Mouse (Mus musculus) lung, postnatal 25 days (tissue): Measurements from ENCODE around the gene Hspb3.

Experiments used
- DNase-seq: peaks from one replicate; pipeline ENCODE4 v3.0.0; 2022; ENCODE audit warnings: low spot score

The Hspb3 gene

DNA sequence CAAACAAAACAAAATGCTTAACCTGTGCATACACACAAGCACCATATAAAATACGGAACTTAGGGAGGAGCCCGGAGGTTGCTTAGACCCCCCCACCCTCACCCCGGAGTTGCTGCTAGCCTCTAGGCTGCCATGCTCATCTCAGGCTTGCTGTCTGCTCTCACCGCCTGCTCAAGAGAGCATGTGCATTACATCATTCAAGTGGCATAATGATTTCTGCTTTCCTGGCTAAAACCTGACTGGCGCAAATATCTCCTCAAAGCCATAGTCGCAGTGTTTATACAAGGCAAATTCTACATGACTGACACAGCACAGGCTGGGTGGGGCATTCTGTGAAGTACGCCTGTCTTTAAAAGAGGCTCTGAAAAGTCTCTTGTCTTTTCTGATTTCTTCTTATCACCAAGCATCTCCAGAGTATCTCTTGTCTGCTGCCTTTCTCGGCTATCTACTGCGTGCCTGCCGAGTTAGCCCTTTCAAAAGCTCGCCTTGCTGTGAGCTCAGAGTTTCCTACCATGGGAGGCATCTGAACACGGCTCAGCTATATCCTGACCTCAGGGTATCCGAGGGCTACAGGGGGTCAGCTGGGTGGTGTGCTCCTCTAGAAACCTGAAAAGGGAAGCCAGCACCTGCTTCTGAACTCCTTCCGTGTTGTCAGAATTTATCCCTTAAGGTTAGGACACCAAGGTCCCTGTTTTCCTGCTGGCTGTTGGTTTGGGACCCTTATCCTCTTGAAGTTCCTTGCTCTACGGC, 28.6 kb downstream of the Hspb3 start:
- no peak for DNase-seq

GRCm38 (mm10) chr13:113632506-113632905, 31.0 kb downstream of the Hspb3 start:
- DNase-seq, result no peak

DNA sequence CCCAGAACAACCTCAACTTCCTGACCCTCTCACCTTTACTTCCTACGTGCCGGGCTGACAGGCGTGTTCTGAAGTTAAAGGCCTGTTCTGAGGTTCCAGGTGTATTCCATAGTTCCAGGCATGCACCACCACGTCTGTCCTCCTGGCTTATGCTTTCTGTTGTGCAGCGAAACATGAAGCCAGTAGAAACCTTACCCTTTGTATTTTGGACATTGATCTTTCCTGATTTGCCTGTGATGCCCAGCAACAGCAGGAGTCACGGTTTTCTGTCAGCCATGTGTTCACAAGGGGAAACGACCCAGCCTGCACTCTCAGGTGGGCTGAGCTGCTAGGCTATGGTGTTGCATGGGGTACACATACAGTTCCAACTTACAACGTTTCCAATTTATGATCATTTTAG, 35.9 kb downstream of the Hspb3 start:
- DNase-seq, result no peak

- DNase-seq, result no peak
These were observed 40.6 kb downstream of the Hspb3 start for GRCm38 (mm10) chr13:113622865-113623255.

GRCm38 (mm10) chr13:113622122-113622864, 41.2 kb downstream of the Hspb3 start:
- no peak for DNase-seq

- no peak for DNase-seq
These were observed 44.5 kb downstream of the Hspb3 start for GRCm38 (mm10) chr13:113619003-113619402.

- DNase-seq, result peak; percentile 93
These were observed 45.3 kb downstream of the Hspb3 start, which contains the start of gene Snx18 for GRCm38 (mm10) chr13:113617891-113618823. Snx18 (minus strand) TSS chr13:113618564.

- DNase-seq, result no peak
These were observed 46.1 kb downstream of the Hspb3 start for GRCm38 (mm10) chr13:113617338-113617890.

DNA sequence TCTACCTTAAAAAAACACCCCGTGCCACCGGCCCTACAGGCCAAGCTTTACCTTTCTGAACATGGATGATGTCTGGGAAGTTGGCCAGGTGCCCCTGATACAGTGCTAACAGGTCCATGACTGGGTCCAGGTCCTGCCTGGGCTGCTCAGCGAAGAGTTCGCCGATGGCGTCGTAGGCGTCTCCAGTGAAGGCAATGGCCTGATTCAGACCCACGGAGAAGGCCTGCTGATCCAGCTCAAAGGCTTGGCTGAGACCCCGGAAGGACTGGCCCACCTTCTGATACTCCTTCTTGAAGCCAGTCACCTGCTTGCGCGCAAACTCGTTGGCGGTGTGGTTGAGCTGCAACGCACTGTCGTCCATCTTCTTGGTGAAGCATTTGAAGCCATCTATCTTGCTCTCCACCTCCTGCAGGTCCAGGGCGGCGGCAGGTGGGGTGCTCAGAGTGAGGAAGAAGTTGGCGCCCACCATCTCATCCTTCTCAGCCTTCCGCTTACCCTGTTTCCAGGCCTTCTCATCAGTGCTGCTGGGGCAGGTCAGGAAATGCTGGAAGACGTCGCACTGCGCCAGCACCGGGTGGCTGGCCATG, 46.6 kb downstream of the Hspb3 start:
- DNase-seq, result no peak

- no peak for DNase-seq
These were observed 47.4 kb downstream of the Hspb3 start for GRCm38 (mm10) chr13:113615971-113616671.

GRCm38 (mm10) chr13:113615546-113615941, 47.9 kb downstream of the Hspb3 start:
- DNase-seq, result no peak

GRCm38 (mm10) chr13:113614635-113615545, 48.6 kb downstream of the Hspb3 start:
- DNase-seq, result peak; percentile 91

DNA sequence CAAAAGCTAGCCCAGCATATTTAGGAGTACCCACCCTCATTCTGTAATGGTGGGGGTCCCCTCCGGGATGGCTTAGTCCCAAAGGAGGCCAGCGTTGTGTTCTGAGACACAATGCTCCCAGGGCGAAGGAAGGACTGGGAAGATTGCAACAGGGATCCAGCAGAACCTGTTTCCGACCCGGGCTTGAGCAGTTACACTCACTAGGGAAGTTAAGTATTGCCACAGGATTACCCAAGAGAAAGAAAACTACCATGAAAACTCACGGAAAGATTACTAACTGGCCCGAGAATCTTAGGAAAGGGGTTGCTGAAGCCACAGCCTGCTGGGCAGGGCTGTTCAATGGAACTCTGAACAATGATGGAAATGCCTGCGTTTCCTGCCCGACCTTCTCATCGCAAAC, 49.6 kb downstream of the Hspb3 start:
- DNase-seq, result no peak

DNA sequence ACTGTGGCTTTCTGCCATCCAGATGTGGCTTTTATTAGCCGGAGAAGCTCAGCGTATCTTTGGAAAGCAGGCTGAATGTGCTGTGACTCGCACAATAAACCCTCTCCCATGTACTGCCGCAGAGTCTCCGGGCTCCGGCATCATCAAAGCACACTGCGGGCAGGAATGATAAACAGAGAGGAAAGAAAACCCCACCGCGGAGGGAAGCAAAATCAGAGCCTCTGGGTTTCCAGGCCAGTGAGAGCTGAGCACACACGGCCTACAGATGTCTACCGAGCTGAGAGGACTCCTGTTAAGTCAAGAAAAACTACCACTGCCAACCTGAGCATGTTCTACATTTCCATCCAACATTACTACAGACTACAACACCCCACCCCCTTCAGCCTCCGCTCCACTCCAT, 50.1 kb downstream of the Hspb3 start:
- no peak for DNase-seq
